ENCODE assay signal across 7 mouse cellular contexts in genomic region chr9:44311136-44312134, GRCm38 (mm10). TPM values are rescaled to one million over a fixed set of nuclear protein-coding genes. Genes with fewer than 3 reads are reported as not detected.
DNase-seq lines count a peak whose midpoint lies in the region; ATAC-seq and TF ChIP-seq lines count a peak whose summit lies in the region.

No protein-coding gene starts in this region.

- peaks cover 41% of the 10 kb centered on the region for H3K36me3 ChIP-seq in embryonic facial prominence, embryonic 10.5 days (replicated peaks)
- H3K36me3 ChIP-seq in heart, embryonic 10.5 days: peaks cover 42% of the 10 kb centered on the region
- H3K36me3 ChIP-seq in kidney, postnatal 0 days (ENCODE audit: insufficient read depth, low read length): peaks cover 35% of the 10 kb centered on the region

- H3K9me3 ChIP-seq in embryonic facial prominence, embryonic 10.5 days: no peaks in the 10 kb centered on the region
- no peaks in the 10 kb centered on the region for H3K9me3 ChIP-seq in heart, embryonic 10.5 days
- H3K9me3 ChIP-seq in kidney, postnatal 0 days (replicated peaks; ENCODE audit: low read length): no peaks in the 10 kb centered on the region

- peak overlapping the region; percentile 35 for H3K4me2 ChIP-seq in kidney, postnatal 0 days (ENCODE audit: low read length)

- TF ChIP-seq CTCF in kidney, postnatal 0 days (IDR thresholded peaks at IDR 0.05; ENCODE audit: low read depth): 0 out of 2 replicates have a peak, but pooled peaks have one; percentile 13

- WGBS in embryonic facial prominence, embryonic 10.5 days: 8% methylated on average over 27 of the region's 27 CpGs
- WGBS in heart, embryonic 10.5 days: 14% methylated on average over 27 of the region's 27 CpGs
- 21% methylated on average over 27 of the region's 27 CpGs for WGBS in kidney, postnatal 0 days

- peak; percentile 58; the same call in 1 of the 2 replicates for ATAC-seq in kidney, postnatal 0 days (replicated peaks; ENCODE audit: low FRiP score, low read depth)

- peaks cover 26% of the 10 kb centered on the region for H3K27me3 ChIP-seq in embryonic facial prominence, embryonic 10.5 days (replicated peaks; ENCODE audit: low read depth, poor library complexity, severe bottlenecking)
- H3K27me3 ChIP-seq in heart, embryonic 10.5 days (ENCODE audit: insufficient read depth, poor library complexity, severe bottlenecking): 0 out of 2 replicates have a peak, but pooled peaks cover 4% of the 10 kb centered on the region
- no peaks in the 10 kb centered on the region for H3K27me3 ChIP-seq in kidney, postnatal 0 days (ENCODE audit: insufficient read depth, low read length)

- H3K4me1 ChIP-seq in embryonic facial prominence, embryonic 10.5 days: peaks cover 17% of the 10 kb centered on the region
- H3K4me1 ChIP-seq in heart, embryonic 10.5 days: peaks cover 28% of the 10 kb centered on the region
- H3K4me1 ChIP-seq in kidney, postnatal 0 days (replicated peaks; ENCODE audit: insufficient read depth, low read length): 0 out of 2 replicates have a peak, but pooled peaks cover 3% of the 10 kb centered on the region

- peak overlapping the region; percentile 60 for H3K27ac ChIP-seq in embryonic facial prominence, embryonic 10.5 days (replicated peaks)
- H3K27ac ChIP-seq in heart, embryonic 10.5 days: peak overlapping the region; percentile 76
- H3K27ac ChIP-seq in kidney, postnatal 0 days: peak overlapping the region; percentile 75

- H3K4me3 ChIP-seq in embryonic facial prominence, embryonic 10.5 days: peak overlapping the region; percentile 30
- peak overlapping the region; percentile 44 for H3K4me3 ChIP-seq in heart, embryonic 10.5 days
- no peak overlapping the region for H3K4me3 ChIP-seq in kidney, postnatal 0 days (replicated peaks; ENCODE audit: low read depth, low read length)

- 0 out of 2 replicates have a peak overlapping the region, but pooled peaks have one; percentile 35 for H3K9ac ChIP-seq in kidney, postnatal 0 days (ENCODE audit: low read depth, low read length)

- peak; percentile 32 for DNase-seq in embryonic facial prominence, embryonic 10.5 days (ENCODE audit: low spot score)
- DNase-seq in heart, embryonic 10.5 days (ENCODE audit: low spot score): no peak
- peak; percentile 85 for DNase-seq in kidney, postnatal 0 days (ENCODE audit: low spot score)
- DNase-seq in mesoderm, embryonic 11.5 days (ENCODE audit: low read depth, low spot score): peak; percentile 54
- no peak for DNase-seq in urinary bladder, adult 18-20 months (ENCODE audit: low spot score in 2 of 2)
- no peak for DNase-seq in ovary, adult 18-20 months (ENCODE audit: low spot score)
- no peak for DNase-seq in left cerebral cortex, adult 18-20 months (ENCODE audit: low spot score in 2 of 2)

RNA-seq across cellular contexts. Expression of gene Hinfp, which starts 6.0 kb away (rescaled TPM):
- 29.6 and 31.4 TPM in 2 replicates for polyA plus RNA-seq in embryonic facial prominence, embryonic 10.5 days (2016; fragmentation: Nextera tagmentation; extraction: Ambion mirVana)
- 23.5 and 25.0 TPM in 2 replicates for polyA plus RNA-seq in heart, embryonic 10.5 days (2016; fragmentation: Nextera tagmentation; extraction: Ambion mirVana)
- polyA plus RNA-seq in kidney, postnatal 0 days (2015; fragmentation: Nextera tagmentation; extraction: Ambion mirVana): 14.9 and 18.5 TPM in 2 replicates
- total RNA-seq in left cerebral cortex, adult 18-20 months (2021): 10 to 100 TPM; 29.1 to 36.1 TPM

RNA-seq across cellular contexts. Expression of gene C2cd2l, which starts 8.7 kb away (rescaled TPM):
- polyA plus RNA-seq in embryonic facial prominence, embryonic 10.5 days (2016; fragmentation: Nextera tagmentation; extraction: Ambion mirVana): 6.8 and 7.8 TPM in 2 replicates
- polyA plus RNA-seq in heart, embryonic 10.5 days (2016; fragmentation: Nextera tagmentation; extraction: Ambion mirVana): 6.9 and 9.5 TPM in 2 replicates
- polyA plus RNA-seq in kidney, postnatal 0 days (2015; fragmentation: Nextera tagmentation; extraction: Ambion mirVana): 11.6 and 13.0 TPM in 2 replicates
- 100 to 1,000 TPM; 188 to 207 TPM for total RNA-seq in left cerebral cortex, adult 18-20 months (2021)

RNA-seq across cellular contexts. Expression of gene Dpagt1, which starts 14.4 kb away (rescaled TPM):
- polyA plus RNA-seq in embryonic facial prominence, embryonic 10.5 days (2016; fragmentation: Nextera tagmentation; extraction: Ambion mirVana): 53.8 and 53.9 TPM in 2 replicates
- 35.2 and 36.6 TPM in 2 replicates for polyA plus RNA-seq in heart, embryonic 10.5 days (2016; fragmentation: Nextera tagmentation; extraction: Ambion mirVana)
- polyA plus RNA-seq in kidney, postnatal 0 days (2015; fragmentation: Nextera tagmentation; extraction: Ambion mirVana): 32.2 and 33.6 TPM in 2 replicates
- 10 to 100 TPM; 13.4 to 16.3 TPM for total RNA-seq in left cerebral cortex, adult 18-20 months (2021)

RNA-seq across cellular contexts. Expression of gene Abcg4, which starts 23.0 kb away (rescaled TPM):
- polyA plus RNA-seq in embryonic facial prominence, embryonic 10.5 days (2016; fragmentation: Nextera tagmentation; extraction: Ambion mirVana): 2.6 and 3.1 TPM in 2 replicates
- polyA plus RNA-seq in heart, embryonic 10.5 days (2016; fragmentation: Nextera tagmentation; extraction: Ambion mirVana): 3.4 and 3.9 TPM in 2 replicates
- 1.0 and 1.6 TPM in 2 replicates for polyA plus RNA-seq in kidney, postnatal 0 days (2015; fragmentation: Nextera tagmentation; extraction: Ambion mirVana)
- total RNA-seq in left cerebral cortex, adult 18-20 months (2021): 10 to 100 TPM; 56.0 to 63.2 TPM

RNA-seq across cellular contexts. Expression of gene H2afx, which starts 23.1 kb away (rescaled TPM):
- polyA plus RNA-seq in embryonic facial prominence, embryonic 10.5 days (2016; fragmentation: Nextera tagmentation; extraction: Ambion mirVana): 601 and 615 TPM in 2 replicates
- polyA plus RNA-seq in heart, embryonic 10.5 days (2016; fragmentation: Nextera tagmentation; extraction: Ambion mirVana): 258 and 270 TPM in 2 replicates
- polyA plus RNA-seq in kidney, postnatal 0 days (2015; fragmentation: Nextera tagmentation; extraction: Ambion mirVana): 186 and 205 TPM in 2 replicates
- total RNA-seq in left cerebral cortex, adult 18-20 months (2021): 10 to 100 TPM; 51.3 to 54.1 TPM

Comparison
In these comparisons a context has a peak if more than half of its experiments do, and no peak if none do; other contexts are left out.
1. DNase-seq: peak in embryonic facial prominence, embryonic 10.5 days (single experiment), kidney, postnatal 0 days (single experiment) and mesoderm, embryonic 11.5 days (single experiment); none in heart, embryonic 10.5 days (single experiment), urinary bladder, adult 18-20 months (0 of 2), ovary, adult 18-20 months (single experiment) and left cerebral cortex, adult 18-20 months (0 of 2).
2. Peak in every context shown above with its lines, with median percentiles within 50 percentile points of each other: H3K27ac ChIP-seq.